Mouse (Mus musculus): Measurements from ENCODE around the gene Krt14.
"Not testable (repeated sequence)": the region's sequence is repeated elsewhere in the genome, so short reads cannot be mapped to it uniquely, and the experiment has no call there.

The Krt14 gene

GRCm38 (mm10) chr11:100207498-100207897 lies at the start of gene Krt14:
Krt14 (minus strand) TSS chr11:100207548.
- no peak for DNase-seq (ENCODE audit: low spot score in 2 of 2)

GRCm38 (mm10) chr11:100255514-100255913 lies 48.2 kb upstream of the Krt14 start:
- no peak for DNase-seq (ENCODE audit: low spot score in 2 of 2)

GRCm38 (mm10) chr11:100254360-100255090 lies 47.2 kb upstream of the Krt14 start:
- peak in 1 of 2 experiments; percentile 25 for DNase-seq (ENCODE audit: low spot score in 2 of 2)

GRCm38 (mm10) chr11:100248852-100249465 lies 41.6 kb upstream of the Krt14 start, which contains the start of gene Krt16:
Krt16 (minus strand) TSS chr11:100248902.
- DNase-seq (ENCODE audit: low spot score in 2 of 2): no peak

- not testable (repeated sequence) for DNase-seq (ENCODE audit: low spot score in 2 of 2)
These were observed 39.1 kb upstream of the Krt14 start for GRCm38 (mm10) chr11:100246471-100246870.

- DNase-seq (ENCODE audit: low spot score in 2 of 2): not testable (repeated sequence)
These were observed 32.9 kb upstream of the Krt14 start for GRCm38 (mm10) chr11:100240272-100240671.

- DNase-seq (ENCODE audit: low spot score in 2 of 2): peak in 1 of 2 experiments; percentile 35
These were observed 14.4 kb upstream of the Krt14 start for GRCm38 (mm10) chr11:100221741-100222140.

GRCm38 (mm10) chr11:100219304-100219703 lies 12.0 kb upstream of the Krt14 start:
- no peak for DNase-seq (ENCODE audit: low spot score in 2 of 2)

- no peak for DNase-seq (ENCODE audit: low spot score in 2 of 2)
These were observed 1.2 kb upstream of the Krt14 start for GRCm38 (mm10) chr11:100208542-100208941.

GRCm38 (mm10) chr11:100203448-100203847 lies 3.9 kb downstream of the Krt14 start:
- DNase-seq (ENCODE audit: low spot score in 2 of 2): no peak

GRCm38 (mm10) chr11:100202906-100203305 lies 4.4 kb downstream of the Krt14 start:
- no peak for DNase-seq (ENCODE audit: low spot score in 2 of 2)

GRCm38 (mm10) chr11:100200104-100200820 lies 7.1 kb downstream of the Krt14 start:
- peak in 1 of 2 experiments; percentile 44 for DNase-seq (ENCODE audit: low spot score in 2 of 2)

- DNase-seq (ENCODE audit: low spot score in 2 of 2): peak in 1 of 2 experiments; percentile 71
These were observed 8.7 kb downstream of the Krt14 start for GRCm38 (mm10) chr11:100198666-100199065.

- peak in 1 of 2 experiments; percentile 61 for DNase-seq (ENCODE audit: low spot score in 2 of 2)
These were observed 14.4 kb downstream of the Krt14 start, which contains the start of gene Krt9 for GRCm38 (mm10) chr11:100192992-100193391. Krt9 (minus strand) TSS chr11:100193246.

- no peak for DNase-seq (ENCODE audit: low spot score in 2 of 2)
These were observed 15.5 kb downstream of the Krt14 start for GRCm38 (mm10) chr11:100191820-100192219.

- no peak for DNase-seq (ENCODE audit: low spot score in 2 of 2)
These were observed 20.6 kb downstream of the Krt14 start for GRCm38 (mm10) chr11:100186736-100187135.

- DNase-seq (ENCODE audit: low spot score in 2 of 2): no peak
These were observed 25.6 kb downstream of the Krt14 start for GRCm38 (mm10) chr11:100181725-100182124.

- no peak for DNase-seq (ENCODE audit: low spot score in 2 of 2)
These were observed 28.1 kb downstream of the Krt14 start for GRCm38 (mm10) chr11:100179260-100179659.

- peak in 1 of 2 experiments; percentile 6 for DNase-seq (ENCODE audit: low spot score in 2 of 2)
These were observed 29.0 kb downstream of the Krt14 start for GRCm38 (mm10) chr11:100178307-100178706.

- DNase-seq (ENCODE audit: low spot score in 2 of 2): no peak
These were observed 30.6 kb downstream of the Krt14 start for GRCm38 (mm10) chr11:100176791-100177190.

GRCm38 (mm10) chr11:100168765-100169762 lies 38.3 kb downstream of the Krt14 start:
- DNase-seq (ENCODE audit: low spot score in 2 of 2): peak in 1 of 2 experiments; percentile 79
